Mouse (Mus musculus): ENCODE results near the gene Dnajb2. TPM values are rescaled to one million over a fixed set of nuclear protein-coding genes. Genes with fewer than 3 reads are reported as not detected.

Dnajb2 gene
- polyA plus RNA-seq, 1 experiment = 45.8 TPM

GRCm38 (mm10) chr1:75213096-75213495, 23.1 kb upstream of the Dnajb2 start:
- H3K27ac ChIP-seq (ENCODE audit: insufficient read depth, low read length) = no peak overlapping the region
- H3K27me3 ChIP-seq (ENCODE audit: control insufficient read depth, insufficient read depth, low read length) = no peaks in the 10 kb centered on the region
- TF ChIP-seq POLR2A (IDR thresholded peaks at IDR 0.05; ENCODE audit: low read depth, low read length) = no peak
- no peak for TF ChIP-seq CTCF (IDR thresholded peaks at IDR 0.05; ENCODE audit: extremely low read depth, insufficient read depth, insufficient read length, insufficient replicate concordance)
- peaks cover 20% of the 10 kb centered on the region for H3K36me3 ChIP-seq (ENCODE audit: control insufficient read depth, insufficient read depth, low read length)
- H3K4me1 ChIP-seq (ENCODE audit: control insufficient read depth, insufficient read depth, insufficient read length) = peaks cover 32% of the 10 kb centered on the region; the same call in 1 of the 2 replicates
- no peak for DNase-seq (ENCODE audit: low read depth in 1 of 2, low spot score in 2 of 2)
- WGBS = 13% methylated on average over 7 of the region's 7 CpGs
- no peak overlapping the region for H3K4me3 ChIP-seq (ENCODE audit: extremely low read depth, insufficient read depth, insufficient read length)

DNA sequence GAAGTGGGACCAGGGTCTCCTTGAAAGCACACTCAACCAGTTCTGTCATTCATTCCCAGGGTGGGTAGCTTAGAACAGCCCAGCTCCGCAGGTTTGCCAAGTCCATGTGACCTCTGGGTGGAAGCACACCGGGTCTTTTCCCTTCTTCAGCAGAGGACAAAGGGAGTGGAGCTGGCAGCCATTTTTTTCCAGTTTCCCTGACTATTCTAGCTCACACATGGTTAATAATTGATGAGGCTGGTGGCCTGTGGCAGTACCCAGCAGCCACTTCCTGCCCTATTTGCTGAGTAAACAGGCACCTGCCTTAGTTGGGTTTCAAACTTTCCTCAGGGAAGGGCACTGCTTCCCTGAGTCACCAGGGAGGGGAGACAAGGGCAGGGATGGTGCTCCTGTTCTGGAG, 21.8 kb upstream of the Dnajb2 start:
- H3K36me3 ChIP-seq (ENCODE audit: control insufficient read depth, insufficient read depth, low read length) = peaks cover 20% of the 10 kb centered on the region
- DNase-seq (ENCODE audit: low read depth in 1 of 2, low spot score in 2 of 2) = no peak
- peaks cover 26% of the 10 kb centered on the region; the same call in 1 of the 2 replicates for H3K4me1 ChIP-seq (ENCODE audit: control insufficient read depth, insufficient read depth, insufficient read length)
- 75% methylated on average over 2 of the region's 2 CpGs for WGBS
- TF ChIP-seq CTCF (IDR thresholded peaks at IDR 0.05; ENCODE audit: extremely low read depth, insufficient read depth, insufficient read length, insufficient replicate concordance) (no peak), POLR2A (IDR thresholded peaks at IDR 0.05; ENCODE audit: low read depth, low read length) (no peak)
- peak overlapping the region; percentile 16; the same call in 1 of the 2 replicates for H3K27ac ChIP-seq (ENCODE audit: insufficient read depth, low read length)
- no peaks in the 10 kb centered on the region for H3K27me3 ChIP-seq (ENCODE audit: control insufficient read depth, insufficient read depth, low read length)
- no peak overlapping the region for H3K4me3 ChIP-seq (ENCODE audit: extremely low read depth, insufficient read depth, insufficient read length)

- H3K27me3 ChIP-seq (ENCODE audit: control insufficient read depth, insufficient read depth, low read length) = no peaks in the 10 kb centered on the region
- peaks cover 20% of the 10 kb centered on the region for H3K36me3 ChIP-seq (ENCODE audit: control insufficient read depth, insufficient read depth, low read length)
- 60% methylated on average over 5 of the region's 5 CpGs for WGBS
- H3K27ac ChIP-seq (ENCODE audit: insufficient read depth, low read length) = no peak overlapping the region
- no peak overlapping the region for H3K4me3 ChIP-seq (ENCODE audit: extremely low read depth, insufficient read depth, insufficient read length)
- DNase-seq (ENCODE audit: low read depth in 1 of 2, low spot score in 2 of 2) = no peak
- H3K4me1 ChIP-seq (ENCODE audit: control insufficient read depth, insufficient read depth, insufficient read length) = peaks cover 28% of the 10 kb centered on the region; the same call in 1 of the 2 replicates
- TF ChIP-seq POLR2A (IDR thresholded peaks at IDR 0.05; ENCODE audit: low read depth, low read length) (no peak), CTCF (IDR thresholded peaks at IDR 0.05; ENCODE audit: extremely low read depth, insufficient read depth, insufficient read length, insufficient replicate concordance) (no peak)
These were observed 21.3 kb upstream of the Dnajb2 start for GRCm38 (mm10) chr1:75214886-75215285.

- peaks cover 28% of the 10 kb centered on the region; the same call in 1 of the 2 replicates for H3K4me1 ChIP-seq (ENCODE audit: control insufficient read depth, insufficient read depth, insufficient read length)
- H3K27me3 ChIP-seq (ENCODE audit: control insufficient read depth, insufficient read depth, low read length) = no peaks in the 10 kb centered on the region
- WGBS = 87% methylated on average over 9 of the region's 9 CpGs
- no peak overlapping the region for H3K4me3 ChIP-seq (ENCODE audit: extremely low read depth, insufficient read depth, insufficient read length)
- TF ChIP-seq CTCF (IDR thresholded peaks at IDR 0.05; ENCODE audit: extremely low read depth, insufficient read depth, insufficient read length, insufficient replicate concordance) = no peak
- TF ChIP-seq POLR2A (IDR thresholded peaks at IDR 0.05; ENCODE audit: low read depth, low read length) = no peak
- no peak for DNase-seq (ENCODE audit: low read depth in 1 of 2, low spot score in 2 of 2)
- H3K27ac ChIP-seq (ENCODE audit: insufficient read depth, low read length) = no peak overlapping the region
- H3K36me3 ChIP-seq (ENCODE audit: control insufficient read depth, insufficient read depth, low read length) = peaks cover 20% of the 10 kb centered on the region
These were observed 20.4 kb upstream of the Dnajb2 start for GRCm38 (mm10) chr1:75215785-75216184.

GRCm38 (mm10) chr1:75216797-75217585, 19.2 kb upstream of the Dnajb2 start:
- Histone ChIP-seq H3K36me3 (ENCODE audit: control insufficient read depth, insufficient read depth, low read length) (peaks cover 20% of the 10 kb centered on the region), H3K4me3 (ENCODE audit: extremely low read depth, insufficient read depth, insufficient read length) (peak overlapping the region; percentile 86), H3K27me3 (ENCODE audit: control insufficient read depth, insufficient read depth, low read length) (no peaks in the 10 kb centered on the region), H3K27ac (ENCODE audit: insufficient read depth, low read length) (peak overlapping the region; percentile 50), H3K4me1 (ENCODE audit: control insufficient read depth, insufficient read depth, insufficient read length) (peaks cover 24% of the 10 kb centered on the region; the same call in 1 of the 2 replicates)
- 55% methylated on average over 13 of the region's 13 CpGs for WGBS
- DNase-seq (ENCODE audit: low read depth in 1 of 2, low spot score in 2 of 2) = no peak
- TF ChIP-seq CTCF (IDR thresholded peaks at IDR 0.05; ENCODE audit: extremely low read depth, insufficient read depth, insufficient read length, insufficient replicate concordance) (no peak), POLR2A (IDR thresholded peaks at IDR 0.05; ENCODE audit: low read depth, low read length) (no peak)

GRCm38 (mm10) chr1:75217893-75218226, 18.3 kb upstream of the Dnajb2 start:
- Histone ChIP-seq H3K27me3 (ENCODE audit: control insufficient read depth, insufficient read depth, low read length) (no peaks in the 10 kb centered on the region), H3K4me1 (ENCODE audit: control insufficient read depth, insufficient read depth, insufficient read length) (peaks cover 20% of the 10 kb centered on the region; the same call in 1 of the 2 replicates), H3K27ac (ENCODE audit: insufficient read depth, low read length) (peak overlapping the region; percentile 34), H3K36me3 (ENCODE audit: control insufficient read depth, insufficient read depth, low read length) (peaks cover 20% of the 10 kb centered on the region), H3K4me3 (ENCODE audit: extremely low read depth, insufficient read depth, insufficient read length) (peak overlapping the region; percentile 86)
- WGBS = 2% methylated on average over 6 of the region's 6 CpGs
- no peak for DNase-seq (ENCODE audit: low read depth in 1 of 2, low spot score in 2 of 2)
- TF ChIP-seq POLR2A (IDR thresholded peaks at IDR 0.05; ENCODE audit: low read depth, low read length) (no peak), CTCF (IDR thresholded peaks at IDR 0.05; ENCODE audit: extremely low read depth, insufficient read depth, insufficient read length, insufficient replicate concordance) (no peak)
